Mouse (Mus musculus) forebrain, embryonic 10.5 days (tissue): ENCODE results near the gene Anks1b. TPM values are rescaled to one million over a fixed set of nuclear protein-coding genes. Genes with fewer than 3 reads are reported as not detected.

Experiments
- DNase-seq: peaks from one replicate; pipeline ENCODE4 v3.0.0-alpha.2; 2017; ENCODE audit warnings: low spot score; ENCODE audit errors: extremely low spot score
- H3K27ac ChIP-seq: fragments of 300-500 bp; sonication (generic); 2 replicates; pipeline ENCODE4 v1.5.1; 2016; ENCODE audit warnings: mild to moderate bottlenecking
- H3K27me3 ChIP-seq: fragments of 300-500 bp; sonication (generic); 2 replicates; pipeline ENCODE4 v1.6.1; 2016; ENCODE audit warnings: mild to moderate bottlenecking; ENCODE audit not compliant: poor library complexity, severe bottlenecking
- H3K36me3 ChIP-seq: fragments of 300-500 bp; sonication (generic); replicated peaks from 2 replicates; pipeline ENCODE4 v1.6.1; 2016; ENCODE audit warnings: mild to moderate bottlenecking, moderate library complexity
- H3K4me1 ChIP-seq: fragments of 300-500 bp; sonication (generic); 2 replicates; pipeline ENCODE4 v1.6.1; 2016
- H3K4me3 ChIP-seq: fragments of 300-500 bp; sonication (generic); 2 replicates; pipeline ENCODE4 v1.5.1; 2016; ENCODE audit warnings: mild to moderate bottlenecking, moderate library complexity
- H3K9me3 ChIP-seq: fragments of 300-500 bp; sonication (generic); 2 replicates; pipeline ENCODE4 v1.6.1; 2016; ENCODE audit warnings: mild to moderate bottlenecking, moderate library complexity
- WGBS: fragments of 180-500 bp; shearing (Covaris S2); methylation state at CpG from one replicate; pipeline ENCODE4 v1.1.7; 2016; 5-methylcytosine and 5-hydroxymethylcytosine counted together
- polyA plus RNA-seq: library from polyadenylated mRNA; unstranded; fragments of >200 nt; fragmentation: Nextera tagmentation; extraction: Ambion mirVana; gene quantifications from 2 replicates; pipeline ENCODE4 v1.2.1, GENCODE M21; 2016

The Anks1b gene
- polyA plus RNA-seq, 1 experiment from 2014 or later = 3.1 TPM

GRCm38 (mm10) chr10:90880854-90881560, 1007.7 kb downstream of the Anks1b start:
- H3K27ac ChIP-seq = no peak overlapping the region
- no peaks in the 10 kb centered on the region for H3K4me1 ChIP-seq
- H3K4me3 ChIP-seq = no peak overlapping the region
- WGBS = 42% methylated on average over 8 of the region's 8 CpGs
- no peaks in the 10 kb centered on the region for H3K27me3 ChIP-seq
- no peaks in the 10 kb centered on the region for H3K9me3 ChIP-seq
- no peaks in the 10 kb centered on the region for H3K36me3 ChIP-seq
- peak; percentile 23 for DNase-seq

DNA sequence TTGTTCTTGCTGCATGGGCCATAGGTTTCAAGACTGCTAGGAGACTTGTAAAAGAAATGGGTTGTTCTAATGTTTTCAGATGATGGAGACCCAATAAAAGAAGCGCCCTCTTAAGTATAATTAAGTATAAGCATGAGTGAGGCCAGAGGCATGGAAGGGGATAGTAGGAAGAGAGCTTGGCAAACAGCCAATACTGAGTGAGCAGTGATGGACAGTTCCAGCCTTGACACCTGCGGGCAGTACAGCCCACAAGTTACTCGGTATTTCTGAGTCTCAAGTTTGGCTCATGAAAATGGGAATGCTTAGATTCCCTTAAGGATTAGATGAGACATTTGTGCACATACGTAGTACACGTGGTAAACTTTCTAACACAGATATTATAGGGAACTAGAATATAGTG, 1016.3 kb downstream of the Anks1b start:
- Histone ChIP-seq H3K36me3 (no peaks in the 10 kb centered on the region), H3K27ac (no peak overlapping the region), H3K27me3 (no peaks in the 10 kb centered on the region), H3K4me3 (no peak overlapping the region), H3K4me1 (no peaks in the 10 kb centered on the region), H3K9me3 (no peaks in the 10 kb centered on the region)
- no peak for DNase-seq
- 87% methylated on average over 5 of the region's 5 CpGs for WGBS

GRCm38 (mm10) chr10:90892728-90893127, 1019.4 kb downstream of the Anks1b start:
- Histone ChIP-seq H3K36me3 (no peaks in the 10 kb centered on the region), H3K4me1 (no peaks in the 10 kb centered on the region), H3K27ac (no peak overlapping the region), H3K27me3 (no peaks in the 10 kb centered on the region), H3K9me3 (no peaks in the 10 kb centered on the region), H3K4me3 (no peak overlapping the region)
- DNase-seq = no peak
- 86% methylated on average over 11 of the region's 11 CpGs for WGBS

DNA sequence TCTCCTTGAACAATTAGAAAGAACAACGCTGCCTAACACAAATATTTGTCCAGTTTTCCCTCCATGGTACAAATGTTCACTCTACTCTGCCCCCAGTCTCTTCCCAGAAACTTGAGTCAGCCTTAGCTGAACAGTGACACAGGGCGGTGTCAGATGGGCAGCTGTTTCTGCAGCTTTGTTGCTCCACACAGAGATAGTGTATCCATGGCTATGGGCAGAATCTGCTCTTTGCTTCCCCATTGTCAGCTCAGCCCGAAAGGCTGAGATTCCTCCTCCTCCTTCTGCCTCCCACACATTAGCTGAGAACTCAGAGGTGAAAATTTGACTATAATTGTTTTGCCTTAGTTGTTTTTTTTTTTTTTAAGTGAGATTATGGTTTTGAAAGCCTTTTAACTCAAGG, 1024.6 kb downstream of the Anks1b start:
- no peak overlapping the region for H3K4me3 ChIP-seq

GRCm38 (mm10) chr10:90904185-90904584, 1030.9 kb downstream of the Anks1b start:
- no peaks in the 10 kb centered on the region for H3K36me3 ChIP-seq
- no peak for DNase-seq
- no peaks in the 10 kb centered on the region for H3K27me3 ChIP-seq
- no peak overlapping the region for H3K27ac ChIP-seq
- no peak overlapping the region for H3K4me3 ChIP-seq
- H3K9me3 ChIP-seq = no peaks in the 10 kb centered on the region
- H3K4me1 ChIP-seq = peaks cover 20% of the 10 kb centered on the region

More for the DNA sequence above, 1024.6 kb downstream of the Anks1b start:
- no peak overlapping the region for H3K27ac ChIP-seq
- H3K4me1 ChIP-seq = peaks cover 5% of the 10 kb centered on the region
- no peaks in the 10 kb centered on the region for H3K36me3 ChIP-seq
- DNase-seq = no peak
- no peaks in the 10 kb centered on the region for H3K9me3 ChIP-seq
- 85% methylated on average over 3 of the region's 3 CpGs for WGBS
- no peaks in the 10 kb centered on the region for H3K27me3 ChIP-seq

DNA sequence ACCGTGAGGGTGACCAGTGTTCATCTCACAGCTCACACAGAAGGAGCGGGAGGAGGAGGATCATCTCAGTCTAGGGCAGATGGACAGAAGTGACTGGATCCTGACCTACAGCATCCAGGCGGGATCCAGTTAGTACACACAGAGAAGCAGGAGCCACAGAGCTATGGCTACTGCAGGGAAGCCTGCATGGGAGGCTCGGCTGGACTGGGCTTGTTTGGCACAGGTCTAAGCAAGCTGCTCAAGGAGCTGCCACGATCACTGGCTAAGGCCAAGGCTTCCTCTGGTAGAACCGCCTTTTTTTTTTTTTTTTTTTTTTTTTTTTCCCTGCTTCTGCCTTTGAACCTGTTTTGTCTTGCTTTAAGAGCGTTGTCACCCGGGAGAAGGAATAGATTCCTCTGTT, 1034.1 kb downstream of the Anks1b start:
- Histone ChIP-seq H3K27me3 (no peaks in the 10 kb centered on the region), H3K4me3 (no peak overlapping the region), H3K36me3 (no peaks in the 10 kb centered on the region), H3K4me1 (peaks cover 16% of the 10 kb centered on the region), H3K9me3 (no peaks in the 10 kb centered on the region), H3K27ac (no peak overlapping the region)
- DNase-seq = no peak
- WGBS = 86% methylated on average over 8 of the region's 8 CpGs

DNA sequence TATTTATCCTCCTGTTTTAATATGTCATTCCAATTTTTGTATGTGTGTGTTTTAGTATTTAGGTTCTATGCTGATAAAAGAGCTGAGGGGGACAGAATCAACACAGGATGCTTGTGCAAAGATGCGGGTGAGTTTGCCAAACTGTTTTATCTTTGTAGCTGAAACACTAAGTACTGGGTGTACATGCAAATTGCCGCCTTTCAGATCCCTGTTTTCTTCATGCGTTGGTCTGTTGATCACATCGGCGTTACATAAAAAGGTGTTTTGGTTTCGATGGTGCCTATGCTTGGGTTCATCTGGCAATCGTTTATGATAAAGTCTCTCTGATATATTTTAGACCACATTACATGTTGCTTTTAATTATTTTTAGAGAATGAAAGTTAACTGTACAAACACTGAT, 1050.2 kb downstream of the Anks1b start:
- H3K4me3 ChIP-seq = no peak overlapping the region
- H3K9me3 ChIP-seq = no peaks in the 10 kb centered on the region
- WGBS = 92% methylated on average over 7 of the region's 7 CpGs
- no peaks in the 10 kb centered on the region for H3K4me1 ChIP-seq
- no peak overlapping the region for H3K27ac ChIP-seq
- no peaks in the 10 kb centered on the region for H3K27me3 ChIP-seq
- H3K36me3 ChIP-seq = no peaks in the 10 kb centered on the region
- DNase-seq = no peak

- Histone ChIP-seq H3K4me3 (no peak overlapping the region), H3K27me3 (no peaks in the 10 kb centered on the region), H3K9me3 (no peaks in the 10 kb centered on the region), H3K36me3 (no peaks in the 10 kb centered on the region), H3K27ac (no peak overlapping the region), H3K4me1 (0 out of 2 replicates have a peak, but pooled peaks cover 6% of the 10 kb centered on the region)
- DNase-seq = no peak
- WGBS = 88% methylated on average over 5 of the region's 5 CpGs
Measured at GRCm38 (mm10) chr10:90933088-90933487, 1059.8 kb downstream of the Anks1b start.

- DNase-seq = no peak
- Histone ChIP-seq H3K9me3 (no peaks in the 10 kb centered on the region), H3K27ac (no peak overlapping the region), H3K4me1 (0 out of 2 replicates have a peak, but pooled peaks cover 6% of the 10 kb centered on the region), H3K36me3 (no peaks in the 10 kb centered on the region), H3K4me3 (no peak overlapping the region), H3K27me3 (no peaks in the 10 kb centered on the region)
- 80% methylated on average over 13 of the region's 13 CpGs for WGBS
Measured at GRCm38 (mm10) chr10:90934678-90935077, 1061.4 kb downstream of the Anks1b start.

GRCm38 (mm10) chr10:90937721-90938460, 1064.6 kb downstream of the Anks1b start:
- H3K9me3 ChIP-seq = no peaks in the 10 kb centered on the region
- H3K4me3 ChIP-seq = no peak overlapping the region
- DNase-seq = no peak
- H3K27ac ChIP-seq = no peak overlapping the region
- 0 out of 2 replicates have a peak, but pooled peaks cover 6% of the 10 kb centered on the region for H3K4me1 ChIP-seq
- H3K36me3 ChIP-seq = no peaks in the 10 kb centered on the region
- no peaks in the 10 kb centered on the region for H3K27me3 ChIP-seq
- 89% methylated on average over 5 of the region's 5 CpGs for WGBS

GRCm38 (mm10) chr10:90940521-90941520, 1067.5 kb downstream of the Anks1b start:
- Histone ChIP-seq H3K36me3 (no peaks in the 10 kb centered on the region), H3K4me3 (no peak overlapping the region), H3K27me3 (no peaks in the 10 kb centered on the region), H3K4me1 (no peaks in the 10 kb centered on the region), H3K27ac (no peak overlapping the region), H3K9me3 (no peaks in the 10 kb centered on the region)
- DNase-seq = no peak
- 90% methylated on average over 15 of the region's 15 CpGs for WGBS

DNA sequence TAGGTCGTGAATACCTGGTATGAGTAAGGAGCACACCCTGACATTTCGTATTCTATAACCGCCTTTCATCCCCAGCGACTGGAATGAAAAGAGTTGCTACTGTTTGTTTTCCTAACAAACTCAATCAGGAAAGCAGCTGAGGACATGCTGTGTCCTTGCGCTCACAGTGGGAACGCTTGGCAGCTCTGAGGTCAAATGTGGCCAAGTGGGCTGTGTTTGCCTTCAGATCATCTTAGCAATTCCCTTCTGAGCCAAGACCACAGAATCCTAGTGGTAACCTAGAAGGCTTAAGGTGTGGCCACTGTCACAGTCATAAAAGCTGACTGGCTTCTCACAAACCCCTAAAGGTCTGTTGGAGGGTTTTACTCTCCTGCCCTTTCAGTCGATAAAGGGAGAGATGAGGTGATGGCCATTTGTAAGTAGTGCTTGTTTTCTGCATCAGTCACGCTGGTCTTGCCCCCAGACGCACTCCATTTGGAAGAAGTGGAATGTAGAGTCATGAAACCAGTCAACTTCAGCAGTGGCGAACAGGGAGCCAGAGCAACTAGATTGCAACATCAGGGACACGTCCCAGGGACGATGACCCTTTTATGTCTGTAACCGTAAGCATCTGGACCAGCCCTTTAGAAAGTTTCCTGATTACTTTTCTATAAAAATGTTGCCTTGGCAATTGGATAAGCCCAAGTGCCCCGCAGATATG, 1068.8 kb downstream of the Anks1b start:
- 87% methylated on average over 14 of the region's 14 CpGs for WGBS
- no peak for DNase-seq

More for the DNA sequence above, 1068.8 kb downstream of the Anks1b start:
- Histone ChIP-seq H3K4me3 (no peak overlapping the region), H3K4me1 (no peaks in the 10 kb centered on the region), H3K27me3 (no peaks in the 10 kb centered on the region), H3K27ac (no peak overlapping the region), H3K9me3 (no peaks in the 10 kb centered on the region), H3K36me3 (no peaks in the 10 kb centered on the region)
